Mouse (Mus musculus): ENCODE measurements around the gene Clta. TPM values are rescaled to one million over a fixed set of nuclear protein-coding genes. Genes with fewer than 3 reads are reported as not detected.

Gene Clta
- total RNA-seq, 2 experiments from 2014 or later, result 300 to 308 TPM

- intact Hi-C loops (cut with DNase I), result no loop called here
- peak in 1 of 2 experiments; percentile 44 for DNase-seq (ENCODE audit: low spot score in 2 of 2)
Observed at GRCm38 (mm10) chr4:44062816-44063215, 58.6 kb downstream of the Clta start.

GRCm38 (mm10) chr4:44065355-44066025 lies 61.2 kb downstream of the Clta start:
- intact Hi-C loops (cut with DNase I), result loop anchor here (2.0 to 5.0 kb wide), 2 partner anchors 53 to 102 kb away; no protein-coding TSS in a partner anchor

DNA sequence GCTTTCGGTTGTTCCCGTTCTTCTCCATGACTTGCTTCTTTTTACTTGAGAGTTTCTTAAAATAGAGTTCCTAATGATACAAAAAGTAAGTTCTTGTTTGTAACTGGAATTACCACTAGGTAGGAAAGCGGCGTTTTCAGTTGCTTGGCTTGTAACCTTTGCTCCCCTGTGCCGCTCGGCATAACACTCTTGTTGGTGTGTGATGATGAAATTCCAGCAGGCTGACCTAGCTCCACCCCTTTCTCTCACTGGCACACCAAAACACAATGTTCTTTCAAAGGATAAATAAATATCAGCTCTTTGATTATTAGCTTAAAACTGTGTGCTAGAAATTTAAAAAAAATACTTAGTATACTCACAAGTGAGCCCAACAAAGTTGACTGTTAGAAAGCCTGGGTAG lies 62.6 kb downstream of the Clta start:
- DNase-seq (ENCODE audit: low spot score in 2 of 2), result no peak
- intact Hi-C loops (cut with DNase I), result loop anchor here (5.0 kb wide), 1 partner anchor 100 kb away; no protein-coding TSS in a partner anchor

More at GRCm38 (mm10) chr4:44065355-44066025, 61.2 kb downstream of the Clta start:
- peak; percentile 94 to 96 for DNase-seq (ENCODE audit: low spot score in 2 of 2)

GRCm38 (mm10) chr4:44068736-44069135 lies 64.5 kb downstream of the Clta start:
- intact Hi-C loops (cut with DNase I), result loop anchor here (5.0 kb wide), 1 partner anchor 99 kb away; no protein-coding TSS in a partner anchor

GRCm38 (mm10) chr4:44069411-44069810 lies 65.2 kb downstream of the Clta start:
- DNase-seq (ENCODE audit: low spot score in 2 of 2), result no peak
- intact Hi-C loops (cut with DNase I), result loop anchor here (5.0 kb wide), 1 partner anchor 98 kb away; no protein-coding TSS in a partner anchor

More at GRCm38 (mm10) chr4:44068736-44069135, 64.5 kb downstream of the Clta start:
- no peak for DNase-seq (ENCODE audit: low spot score in 2 of 2)

DNA sequence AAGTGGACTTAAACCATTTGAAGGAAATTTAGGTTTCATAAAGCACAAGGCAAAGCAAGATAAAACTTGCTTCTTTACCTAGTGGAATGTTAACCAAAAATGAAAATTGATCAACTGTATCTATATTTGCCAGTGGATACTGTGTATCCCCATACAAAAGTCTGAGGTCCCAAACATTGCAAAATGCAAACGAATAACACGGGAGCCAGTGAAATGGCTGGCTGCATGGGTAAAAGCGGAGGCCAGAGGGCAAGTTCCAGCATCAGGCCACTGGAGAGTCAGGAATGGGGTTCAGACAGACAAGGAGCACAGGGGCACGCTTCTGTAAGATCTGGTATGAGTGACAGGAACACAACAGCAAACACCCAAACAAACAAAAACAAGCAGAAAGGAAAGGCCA lies 66.4 kb downstream of the Clta start:
- DNase-seq (ENCODE audit: low spot score in 2 of 2), result no peak
- intact Hi-C loops (cut with DNase I), result loop anchor here (5.0 kb wide), 1 partner anchor 222 kb away; no protein-coding TSS in a partner anchor

DNA sequence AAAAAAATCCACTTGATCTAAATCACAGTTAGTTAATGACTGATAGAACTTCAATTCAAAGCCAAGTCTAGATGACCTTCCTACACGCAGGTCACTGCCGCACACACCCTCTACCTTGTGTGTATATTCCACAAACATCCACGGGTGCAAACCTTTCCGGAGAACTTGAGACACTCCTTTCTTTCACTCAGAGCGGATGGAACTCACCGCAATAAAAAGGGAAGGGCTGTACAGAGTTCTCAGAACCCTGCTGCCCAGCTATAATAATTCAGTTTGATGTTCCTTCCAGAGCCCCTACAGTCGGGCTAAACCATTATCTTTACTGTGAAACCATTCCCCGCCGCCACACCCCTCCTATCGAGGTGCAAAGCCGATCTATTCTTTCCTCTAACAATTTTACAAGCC lies 67.5 kb downstream of the Clta start:
- intact Hi-C loops (cut with DNase I), result loop anchor here (5.0 kb wide), 1 partner anchor 221 kb away; no protein-coding TSS in a partner anchor
- peak in 1 of 2 experiments; percentile 25 for DNase-seq (ENCODE audit: low spot score in 2 of 2)

DNA sequence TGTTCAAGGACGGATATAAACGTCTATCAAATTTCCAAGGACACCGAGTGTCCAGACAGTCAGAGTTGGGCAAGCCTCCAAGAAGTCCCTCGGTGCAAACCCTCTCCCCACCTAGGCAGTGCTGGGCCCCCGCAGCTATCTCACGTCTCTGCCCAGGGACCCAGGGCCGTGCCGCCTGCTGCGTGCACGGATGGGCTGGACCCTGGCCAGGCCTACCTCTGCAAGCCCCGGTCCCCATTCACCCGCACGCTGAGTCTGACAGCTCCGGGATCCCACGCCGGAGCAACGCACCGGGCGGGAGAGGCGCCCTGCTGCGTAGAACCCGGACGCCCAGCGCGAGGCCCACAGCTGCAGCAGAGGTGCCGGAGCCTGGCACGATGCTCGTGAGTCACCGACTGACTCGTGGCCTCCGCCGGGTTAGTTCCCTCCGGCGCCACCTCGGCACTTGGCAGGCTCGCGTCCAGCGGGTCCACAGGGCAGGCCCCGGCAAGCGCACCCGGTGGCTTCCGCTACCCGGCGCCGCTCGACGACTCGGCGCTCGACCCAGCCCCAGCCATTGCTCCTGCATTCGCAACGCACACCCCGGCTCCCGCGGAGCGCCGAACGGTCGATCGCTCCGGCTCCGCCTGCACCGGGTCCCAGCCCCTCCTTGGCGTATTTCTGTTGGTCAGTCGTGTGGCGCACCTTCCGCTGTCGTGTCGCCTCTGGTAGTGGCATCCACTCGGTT lies 68.1 kb downstream of the Clta start:
- intact Hi-C loops (cut with DNase I), result loop anchor here (5.0 kb wide), 1 partner anchor 220 kb away; no protein-coding TSS in a partner anchor
- DNase-seq (ENCODE audit: low spot score in 2 of 2), result peak; percentile 85 to 88

GRCm38 (mm10) chr4:44072873-44073441 lies 68.7 kb downstream of the Clta start:
- intact Hi-C loops (cut with DNase I), result loop anchor here (5.0 kb wide), 1 partner anchor 219 kb away; no protein-coding TSS in a partner anchor
- DNase-seq (ENCODE audit: low spot score in 2 of 2), result no peak

DNA sequence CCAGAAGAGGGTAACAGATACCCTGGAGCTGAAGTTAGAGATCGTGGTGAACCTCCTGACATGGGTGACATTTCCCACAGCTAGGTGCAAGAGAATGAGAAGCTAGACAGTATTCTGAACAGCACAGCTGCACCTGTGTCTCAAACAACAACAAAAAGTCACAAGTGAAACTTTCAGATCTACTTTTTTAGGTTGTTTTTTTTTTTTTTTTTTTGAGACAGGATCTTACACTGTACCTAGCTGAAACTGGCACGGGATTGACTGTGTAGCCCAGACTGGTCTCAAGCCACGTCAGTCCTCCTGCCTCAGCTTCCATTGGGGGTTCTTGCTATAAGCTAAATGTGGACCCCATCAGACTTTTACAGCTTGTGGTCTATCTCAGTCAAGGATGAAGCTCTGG lies 69.5 kb downstream of the Clta start:
- intact Hi-C loops (cut with DNase I), result loop anchor here (5.0 kb wide), 1 partner anchor 219 kb away; no protein-coding TSS in a partner anchor
- no peak for DNase-seq (ENCODE audit: low spot score in 2 of 2)

GRCm38 (mm10) chr4:44074422-44074821 lies 70.2 kb downstream of the Clta start:
- no peak for DNase-seq (ENCODE audit: low spot score in 2 of 2)
- intact Hi-C loops (cut with DNase I), result loop anchor here (5.0 kb wide), 1 partner anchor 218 kb away; no protein-coding TSS in a partner anchor

DNA sequence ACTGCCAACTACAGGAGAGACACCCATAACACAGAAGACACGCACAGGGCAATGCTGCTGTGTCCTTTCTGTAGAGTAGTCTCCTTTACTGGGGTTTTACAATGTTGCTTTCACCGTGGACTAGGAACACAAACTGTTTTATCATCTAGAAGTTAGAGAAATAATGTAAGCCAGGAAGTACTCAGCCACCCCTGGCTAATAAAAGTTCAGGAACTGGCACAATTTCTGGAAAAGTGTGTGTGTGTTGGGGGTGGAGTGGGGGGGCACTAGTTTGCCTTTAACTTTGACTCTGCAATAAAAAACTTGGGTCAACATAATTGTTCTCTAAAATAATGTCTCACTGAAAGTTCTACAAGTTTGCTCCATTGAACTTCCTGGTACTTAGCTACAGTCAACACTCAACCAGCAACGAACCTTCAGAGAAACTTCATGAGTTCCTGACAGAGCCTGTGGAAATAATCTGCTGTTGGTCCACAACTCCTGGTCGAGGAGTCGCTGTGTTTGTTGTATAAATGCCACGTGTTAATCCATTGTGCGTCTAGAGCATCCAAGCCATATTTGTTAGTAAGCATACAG lies 74.2 kb downstream of the Clta start:
- no peak for DNase-seq (ENCODE audit: low spot score in 2 of 2)
- intact Hi-C loops (cut with DNase I), result no loop called here

Other genes with a start within 250 kb of the Clta start
- gene Olfr159, start 233.4 kb upstream of the Clta start, total RNA-seq (2021), result not detected
- not detected for gene Olfr156, start 180.6 kb upstream of the Clta start, total RNA-seq (2021)
- not detected for gene Olfr157, start 164.3 kb upstream of the Clta start, total RNA-seq (2021)
- not detected for gene Olfr155, start 152.9 kb upstream of the Clta start, total RNA-seq (2021)
- gene Reck, start 128.9 kb upstream of the Clta start, total RNA-seq (2021), result 1 to 10 TPM; 5.6 to 7.3 TPM
- gene Glipr2, start 47.1 kb upstream of the Clta start, total RNA-seq (2021), result 1 to 10 TPM; 1.7 to 2.0 TPM
- gene Ccin, start 21.0 kb upstream of the Clta start, total RNA-seq (2021), result not detected
- 10 to 100 TPM; 38.2 to 49.6 TPM for gene Gne, start 79.7 kb downstream of the Clta start, total RNA-seq (2021)
- gene Rnf38, start 229.3 kb downstream of the Clta start, total RNA-seq (2021), result 10 to 100 TPM; 68.3 to 72.3 TPM